ENCODE assay signal across 16 mouse cellular contexts in the genomic region with DNA sequence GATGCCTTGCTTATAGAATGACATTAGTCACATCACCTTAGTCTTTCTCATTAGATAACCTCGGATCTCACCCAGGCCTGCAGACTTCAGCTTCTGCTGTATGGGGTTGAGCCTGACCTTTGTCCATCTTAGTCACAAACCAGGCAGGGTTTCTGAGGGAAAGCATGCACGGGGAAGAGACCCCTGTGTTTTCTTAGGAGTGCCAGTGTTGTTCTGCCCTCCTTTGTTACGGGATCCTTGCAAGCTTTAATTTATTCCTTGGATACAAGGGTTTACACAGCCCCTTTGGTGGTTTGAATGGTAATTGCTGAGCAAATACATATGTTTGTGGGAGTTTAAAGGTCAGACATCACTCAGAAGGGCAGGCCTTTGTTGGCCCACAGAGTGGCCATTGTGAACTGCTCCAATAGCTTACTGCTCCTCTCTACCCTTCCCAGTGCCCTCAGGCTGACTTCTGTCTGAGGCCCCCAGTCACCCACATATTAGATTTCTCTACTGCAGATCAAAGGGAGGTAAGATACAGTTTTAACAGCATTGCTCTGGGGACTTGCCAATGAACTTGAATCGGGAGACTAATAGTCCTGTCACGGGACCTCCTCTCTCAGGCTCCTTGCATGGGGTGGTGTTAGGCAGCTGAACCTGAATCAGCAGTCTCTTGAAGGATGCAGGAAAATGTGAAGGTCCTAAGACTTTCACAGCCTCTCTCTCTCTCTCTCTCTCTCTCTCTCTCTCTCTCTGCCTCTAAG. TPM values are rescaled to one million over a fixed set of nuclear protein-coding genes. Genes with fewer than 3 reads are reported as not detected.
DNase-seq lines count a peak whose midpoint lies in the region; ATAC-seq and TF ChIP-seq lines count a peak whose summit lies in the region.
"Had no signal": no experiment of that assay in that cellular context is flagged by ENCODE, and none has a peak within 500 bp of the region (broad histone marks: within the 10 kb centered on the region; RNA-seq: fewer than 3 reads in every experiment).

No protein-coding gene starts in this region.

- H3K36me3 ChIP-seq in stomach, embryonic 14.5 days (ENCODE audit: control insufficient read depth, insufficient read depth, low read length): no peaks in the 10 kb centered on the region
- no peaks in the 10 kb centered on the region for H3K36me3 ChIP-seq in stomach, postnatal 0 days (ENCODE audit: control insufficient read depth, insufficient read depth, low read length)

- H3K9me3 ChIP-seq in stomach, embryonic 14.5 days (ENCODE audit: control insufficient read depth, low read depth, low read length): no peaks in the 10 kb centered on the region
- H3K9me3 ChIP-seq in stomach, postnatal 0 days (ENCODE audit: control insufficient read depth, low read length): no peaks in the 10 kb centered on the region

- peak; percentile 81 for ATAC-seq in stomach, embryonic 14.5 days (ENCODE audit: insufficient number of reproducible peaks, insufficient read depth, low FRiP score, low read depth)
- no peak for ATAC-seq in stomach, postnatal 0 days (ENCODE audit: low FRiP score, low TSS enrichment)
- ATAC-seq: forebrain, postnatal 0 days had no signal

- 48% methylated on average over 5 of the region's 5 CpGs for WGBS in stomach, embryonic 14.5 days
- 41% methylated on average over 5 of the region's 5 CpGs for WGBS in stomach, postnatal 0 days

- H3K4me1 ChIP-seq in stomach, embryonic 14.5 days (ENCODE audit: control insufficient read depth, insufficient read depth, low read length): no peaks in the 10 kb centered on the region
- no peaks in the 10 kb centered on the region for H3K4me1 ChIP-seq in stomach, postnatal 0 days (replicated peaks; ENCODE audit: control insufficient read depth, insufficient read depth)

- DNase-seq in heart, adult 11 months: peak; percentile 82
- no peak for DNase-seq in heart, adult 9 months (ENCODE audit: low spot score in 2 of 2)
- DNase-seq in stomach, postnatal 0 days (ENCODE audit: low spot score): no peak
- DNase-seq in mesoderm, embryonic 11.5 days (ENCODE audit: low read depth, low spot score): peak; percentile 70
- DNase-seq in layer of hippocampus, postnatal 14 days (ENCODE audit: low spot score in 2 of 2): no peak
- no peak for DNase-seq in Muller cell, postnatal 12 days (ENCODE audit: inconsistent ontology term)
- no peak for DNase-seq in lung, postnatal 36 days
- DNase-seq: cerebellum, adult 11-12 months; forebrain, postnatal 0 days; gastrocnemius, postnatal 36 days; kidney, postnatal 4 days; liver; lung, postnatal 4 days had no signal

- no peak for TF ChIP-seq EP300 in stomach, postnatal 0 days (optimal IDR thresholded peaks at IDR 0.05)

- no peak for TF ChIP-seq CTCF in stomach, postnatal 0 days (IDR thresholded peaks at IDR 0.05; ENCODE audit: low read depth)

- H3K9ac ChIP-seq in stomach, embryonic 14.5 days (replicated peaks; ENCODE audit: low read depth, low read length): no peak overlapping the region
- no peak overlapping the region for H3K9ac ChIP-seq in stomach, postnatal 0 days (ENCODE audit: low read length)
- H3K9ac ChIP-seq: forebrain, postnatal 0 days had no signal

- no peaks in the 10 kb centered on the region for H3K27me3 ChIP-seq in stomach, embryonic 14.5 days (ENCODE audit: control insufficient read depth, insufficient read depth, low read length)
- H3K27me3 ChIP-seq in stomach, postnatal 0 days (ENCODE audit: control insufficient read depth, insufficient read depth, low read length): no peaks in the 10 kb centered on the region

- H3K4me3 ChIP-seq in stomach, embryonic 14.5 days (ENCODE audit: low read depth, low read length): no peak overlapping the region
- no peak overlapping the region for H3K4me3 ChIP-seq in stomach, postnatal 0 days (ENCODE audit: low read depth, low read length)

- H3K4me2 ChIP-seq in stomach, embryonic 14.5 days (replicated peaks; ENCODE audit: low read depth, low read length): no peak overlapping the region
- H3K4me2 ChIP-seq in stomach, postnatal 0 days (replicated peaks; ENCODE audit: low read depth): no peak overlapping the region

- H3K27ac ChIP-seq in stomach, embryonic 14.5 days (ENCODE audit: low read length): no peak overlapping the region
- no peak overlapping the region for H3K27ac ChIP-seq in stomach, postnatal 0 days (replicated peaks)

RNA-seq across cellular contexts. Expression of a gene that starts 19.1 kb away (rescaled TPM):
- 77.0 and 78.4 TPM in 2 replicates for polyA plus RNA-seq in stomach, embryonic 14.5 days (2014; fragmentation: Nextera tagmentation; extraction: Ambion mirVana)
- 73.7 and 77.6 TPM in 2 replicates for polyA plus RNA-seq in stomach, postnatal 0 days (2015; fragmentation: Nextera tagmentation; extraction: Ambion mirVana)
- total RNA-seq in layer of hippocampus, postnatal 14 days (2021): 10 to 100 TPM; 40.0 to 40.5 TPM

RNA-seq across cellular contexts. Expression of a gene that starts 20.6 kb away (rescaled TPM):
- 90.3 and 99.8 TPM in 2 replicates for polyA plus RNA-seq in stomach, embryonic 14.5 days (2014; fragmentation: Nextera tagmentation; extraction: Ambion mirVana)
- polyA plus RNA-seq in stomach, postnatal 0 days (2015; fragmentation: Nextera tagmentation; extraction: Ambion mirVana): 45.7 and 50.1 TPM in 2 replicates
- 10 to 100 TPM; 11.4 to 12.9 TPM for total RNA-seq in layer of hippocampus, postnatal 14 days (2021)

RNA-seq across cellular contexts. Expression of a gene that starts 20.6 kb away (rescaled TPM):
- polyA plus RNA-seq in stomach, embryonic 14.5 days (2014; fragmentation: Nextera tagmentation; extraction: Ambion mirVana): 13.9 and 17.1 TPM in 2 replicates
- polyA plus RNA-seq in stomach, postnatal 0 days (2015; fragmentation: Nextera tagmentation; extraction: Ambion mirVana): 4.2 and 4.4 TPM in 2 replicates
- 10 to 100 TPM; 17.5 to 19.6 TPM for total RNA-seq in layer of hippocampus, postnatal 14 days (2021)

RNA-seq across cellular contexts. Expression of a gene that starts 34.9 kb away (rescaled TPM):
- 0.11 TPM in 1 of 2 replicates, not detected in the other for polyA plus RNA-seq in stomach, embryonic 14.5 days (2014; fragmentation: Nextera tagmentation; extraction: Ambion mirVana)
- polyA plus RNA-seq in stomach, postnatal 0 days (2015; fragmentation: Nextera tagmentation; extraction: Ambion mirVana): 0.05 TPM in 1 of 2 replicates, not detected in the other
- under 1 TPM in 1 of 2 experiments, not detected in 1; 0.17 TPM for total RNA-seq in layer of hippocampus, postnatal 14 days (2021)
- total RNA-seq: forebrain, postnatal 0 days; left cerebral cortex, adult 8-10 months had no signal
- polyA plus RNA-seq: forebrain, postnatal 0 days; heart, embryonic 16.5 days had no signal

Comparison
In these comparisons a context has a peak if more than half of its experiments do, and no peak if none do; other contexts are left out.
1. DNase-seq: peak in heart, adult 11 months (single experiment) and mesoderm, embryonic 11.5 days (single experiment); none in heart, adult 9 months (0 of 2), stomach, postnatal 0 days (single experiment), layer of hippocampus, postnatal 14 days (0 of 2), Muller cell, postnatal 12 days (single experiment) and lung, postnatal 36 days (single experiment).